Mouse (Mus musculus) ES-E14 (cell line): ENCODE results near the gene Smco2.

ENCODE experiments used
- CHD2 ChIP-seq: IDR thresholded peaks from 2 replicates; pipeline ENCODE4 v1.6.1; 2014; ENCODE audit warnings: mild to moderate bottlenecking, low read depth, low read length, inconsistent platforms
- MAFK ChIP-seq: IDR thresholded peaks from 2 replicates; pipeline ENCODE4 v1.6.1; 2014; ENCODE audit warnings: mild to moderate bottlenecking, low read depth, low read length, inconsistent platforms; ENCODE audit not compliant: insufficient read depth
- ZC3H11A ChIP-seq: IDR thresholded peaks from 2 replicates; pipeline ENCODE4 v1.6.1; 2012; ENCODE audit warnings: low read depth, mild to moderate bottlenecking, inconsistent platforms, low read length, borderline replicate concordance
- ZNF384 ChIP-seq: IDR thresholded peaks from 2 replicates; pipeline ENCODE4 v1.6.1; 2012; ENCODE audit warnings: low read depth, low read length, inconsistent platforms

- no peak for TF ChIP-seq ZC3H11A
- TF ChIP-seq ZNF384, result no peak
- TF ChIP-seq MAFK, result no peak
- TF ChIP-seq CHD2, result no peak
Measured at GRCm38 (mm10) chr6:146899647-146900046, 49.7 kb downstream of the Smco2 start.
